In genomic region chr10:63633915-63634314, GRCm38 (mm10) we compare ENCODE assay signal across 20 mouse cellular contexts.
"Had no signal": no experiment of that assay in that cellular context is flagged by ENCODE, and none has a peak within 500 bp of the region (broad histone marks: within the 10 kb centered on the region; RNA-seq: fewer than 3 reads in every experiment).

No protein-coding gene starts in this region.

- ATAC-seq: liver, postnatal 0 days; lung, postnatal 0 days had no signal

- H3K4me3 ChIP-seq: liver, embryonic 15.5 days; lung, embryonic 15.5 days; midbrain, embryonic 10.5 days; midbrain, embryonic 12.5 days; neural tube, embryonic 13.5 days; neural tube, embryonic 15.5 days had no signal

- H3K27ac ChIP-seq: liver, embryonic 15.5 days; lung, embryonic 15.5 days; macrophage; midbrain, embryonic 10.5 days; midbrain, embryonic 12.5 days; neural tube, embryonic 13.5 days; neural tube, embryonic 15.5 days had no signal

- DNase-seq: liver, postnatal 0 days; lung, adult 2 months; lung, postnatal 14 days; lung, postnatal 36 days; midbrain, embryonic 14.5 days; retina, postnatal 1 day; right cerebral cortex, adult 18-20 months; right cerebral cortex, postnatal 25 days; right cerebral cortex, postnatal 4 days; spleen, adult 18-20 months; thymus, adult 18-20 months; thymus, postnatal 25 days had no signal
